Mouse (Mus musculus): Measurements from ENCODE around the gene 4931428F04Rik. TPM values are rescaled to one million over a fixed set of nuclear protein-coding genes. Genes with fewer than 3 reads are reported as not detected.
A peak's percentile ranks its signal among the peaks of the same experiment; 100 is the strongest.

The 4931428F04Rik gene
- polyA plus RNA-seq, 1 experiment from 2014 or later: 17.9 TPM

GRCm38 (mm10) chr8:105288231-105288630 lies 1.4 kb downstream of the 4931428F04Rik start:
- 92% methylated on average over 5 of the region's 5 CpGs for WGBS
- Histone ChIP-seq H3K27ac (replicated peaks; ENCODE audit: low read depth, low read length) (no peak overlapping the region), H3K9ac (ENCODE audit: low read length) (no peak overlapping the region), H3K4me2 (ENCODE audit: low read depth, severe bottlenecking) (peak overlapping the region; percentile 78; the same call in 1 of the 2 replicates), H3K4me1 (ENCODE audit: control insufficient read depth, insufficient read depth, low read length) (peaks cover 6% of the 10 kb centered on the region), H3K4me3 (ENCODE audit: low read depth, low read length) (peak overlapping the region; percentile 48; the same call in 1 of the 2 replicates), H3K36me3 (ENCODE audit: control insufficient read depth, insufficient read depth, low read length) (no peaks in the 10 kb centered on the region), H3K27me3 (ENCODE audit: control insufficient read depth, insufficient read depth, low read length) (peaks cover 14% of the 10 kb centered on the region), H3K9me3 (ENCODE audit: control insufficient read depth, low read length) (no peaks in the 10 kb centered on the region)
- DNase-seq (ENCODE audit: low spot score) (no peak), ATAC-seq (ENCODE audit: insufficient number of reproducible peaks, low FRiP score, low TSS enrichment, low read depth) (no peak)

GRCm38 (mm10) chr8:105286907-105287306 lies 2.8 kb downstream of the 4931428F04Rik start:
- Histone ChIP-seq H3K4me1 (ENCODE audit: control insufficient read depth, insufficient read depth, low read length) (peaks cover 6% of the 10 kb centered on the region), H3K9me3 (ENCODE audit: control insufficient read depth, low read length) (no peaks in the 10 kb centered on the region), H3K4me2 (ENCODE audit: low read depth, severe bottlenecking) (no peak overlapping the region), H3K9ac (ENCODE audit: low read length) (no peak overlapping the region), H3K27ac (replicated peaks; ENCODE audit: low read depth, low read length) (no peak overlapping the region), H3K36me3 (ENCODE audit: control insufficient read depth, insufficient read depth, low read length) (no peaks in the 10 kb centered on the region), H3K4me3 (ENCODE audit: low read depth, low read length) (no peak overlapping the region), H3K27me3 (ENCODE audit: control insufficient read depth, insufficient read depth, low read length) (peaks cover 12% of the 10 kb centered on the region)
- ATAC-seq (ENCODE audit: insufficient number of reproducible peaks, low FRiP score, low TSS enrichment, low read depth) (no peak), DNase-seq (ENCODE audit: low spot score) (no peak)
- WGBS: 93% methylated on average over 4 of the region's 4 CpGs

GRCm38 (mm10) chr8:105285514-105285913 lies 4.2 kb downstream of the 4931428F04Rik start:
- DNase-seq (ENCODE audit: low spot score) (no peak), ATAC-seq (ENCODE audit: insufficient number of reproducible peaks, low FRiP score, low TSS enrichment, low read depth) (no peak)
- no peak overlapping the region for H3K4me3 ChIP-seq (ENCODE audit: low read depth, low read length)
- no peaks in the 10 kb centered on the region; the same call in 1 of the 2 replicates for H3K36me3 ChIP-seq (ENCODE audit: control insufficient read depth, insufficient read depth, low read length)
- no peak overlapping the region for H3K27ac ChIP-seq (replicated peaks; ENCODE audit: low read depth, low read length)
- H3K4me1 ChIP-seq (ENCODE audit: control insufficient read depth, insufficient read depth, low read length): peaks cover 6% of the 10 kb centered on the region
- H3K9me3 ChIP-seq (ENCODE audit: control insufficient read depth, low read length): no peaks in the 10 kb centered on the region
- no peak overlapping the region for H3K4me2 ChIP-seq (ENCODE audit: low read depth, severe bottlenecking)
- 54% methylated on average over 12 of the region's 12 CpGs for WGBS
- no peak overlapping the region for H3K9ac ChIP-seq (ENCODE audit: low read length)
- H3K27me3 ChIP-seq (ENCODE audit: control insufficient read depth, insufficient read depth, low read length): peaks cover 8% of the 10 kb centered on the region

- H3K27me3 ChIP-seq (ENCODE audit: control insufficient read depth, insufficient read depth, low read length): peaks cover 21% of the 10 kb centered on the region
- no peaks in the 10 kb centered on the region for H3K9me3 ChIP-seq (ENCODE audit: control insufficient read depth, low read length)
- no peak overlapping the region for H3K27ac ChIP-seq (replicated peaks; ENCODE audit: low read depth, low read length)
- H3K4me1 ChIP-seq (ENCODE audit: control insufficient read depth, insufficient read depth, low read length): peaks cover 6% of the 10 kb centered on the region; the same call in 1 of the 2 replicates
- peak; percentile 68 for DNase-seq (ENCODE audit: low spot score)
- H3K36me3 ChIP-seq (ENCODE audit: control insufficient read depth, insufficient read depth, low read length): no peaks in the 10 kb centered on the region; the same call in 1 of the 2 replicates
- no peak overlapping the region for H3K4me3 ChIP-seq (ENCODE audit: low read depth, low read length)
- ATAC-seq (ENCODE audit: insufficient number of reproducible peaks, low FRiP score, low TSS enrichment, low read depth): 0 out of 2 replicates have a peak, but pooled peaks have one; percentile 18
- 15% methylated on average over 23 of the region's 23 CpGs for WGBS
- no peak overlapping the region for H3K9ac ChIP-seq (ENCODE audit: low read length)
- H3K4me2 ChIP-seq (ENCODE audit: low read depth, severe bottlenecking): no peak overlapping the region
Observed at GRCm38 (mm10) chr8:105283074-105283473, 6.6 kb downstream of the 4931428F04Rik start.

- no peak overlapping the region for H3K27ac ChIP-seq (replicated peaks; ENCODE audit: low read depth, low read length)
- H3K4me1 ChIP-seq (ENCODE audit: control insufficient read depth, insufficient read depth, low read length): peaks cover 6% of the 10 kb centered on the region; the same call in 1 of the 2 replicates
- no peaks in the 10 kb centered on the region; the same call in 1 of the 2 replicates for H3K36me3 ChIP-seq (ENCODE audit: control insufficient read depth, insufficient read depth, low read length)
- DNase-seq (ENCODE audit: low spot score): no peak
- H3K27me3 ChIP-seq (ENCODE audit: control insufficient read depth, insufficient read depth, low read length): peaks cover 29% of the 10 kb centered on the region
- no peak overlapping the region for H3K4me3 ChIP-seq (ENCODE audit: low read depth, low read length)
- H3K9ac ChIP-seq (ENCODE audit: low read length): no peak overlapping the region
- ATAC-seq (ENCODE audit: insufficient number of reproducible peaks, low FRiP score, low TSS enrichment, low read depth): no peak
- no peak overlapping the region for H3K4me2 ChIP-seq (ENCODE audit: low read depth, severe bottlenecking)
- 84% methylated on average over 4 of the region's 4 CpGs for WGBS
- H3K9me3 ChIP-seq (ENCODE audit: control insufficient read depth, low read length): no peaks in the 10 kb centered on the region
Observed at GRCm38 (mm10) chr8:105282239-105282638, 7.4 kb downstream of the 4931428F04Rik start.

GRCm38 (mm10) chr8:105281821-105282220 lies 7.8 kb downstream of the 4931428F04Rik start:
- H3K9ac ChIP-seq (ENCODE audit: low read length): no peak overlapping the region
- H3K27me3 ChIP-seq (ENCODE audit: control insufficient read depth, insufficient read depth, low read length): peaks cover 33% of the 10 kb centered on the region
- no peaks in the 10 kb centered on the region; the same call in 1 of the 2 replicates for H3K36me3 ChIP-seq (ENCODE audit: control insufficient read depth, insufficient read depth, low read length)
- no peak overlapping the region for H3K4me3 ChIP-seq (ENCODE audit: low read depth, low read length)
- no peak overlapping the region for H3K4me2 ChIP-seq (ENCODE audit: low read depth, severe bottlenecking)
- 90% methylated on average over 12 of the region's 12 CpGs for WGBS
- H3K9me3 ChIP-seq (ENCODE audit: control insufficient read depth, low read length): no peaks in the 10 kb centered on the region
- no peak overlapping the region for H3K27ac ChIP-seq (replicated peaks; ENCODE audit: low read depth, low read length)
- ATAC-seq (ENCODE audit: insufficient number of reproducible peaks, low FRiP score, low TSS enrichment, low read depth) (no peak), DNase-seq (ENCODE audit: low spot score) (no peak)
- peaks cover 6% of the 10 kb centered on the region; the same call in 1 of the 2 replicates for H3K4me1 ChIP-seq (ENCODE audit: control insufficient read depth, insufficient read depth, low read length)

- H3K9ac ChIP-seq (ENCODE audit: low read length): no peak overlapping the region
- H3K36me3 ChIP-seq (ENCODE audit: control insufficient read depth, insufficient read depth, low read length): no peaks in the 10 kb centered on the region; the same call in 1 of the 2 replicates
- H3K27ac ChIP-seq (replicated peaks; ENCODE audit: low read depth, low read length): no peak overlapping the region
- H3K4me2 ChIP-seq (ENCODE audit: low read depth, severe bottlenecking): no peak overlapping the region
- no peak overlapping the region for H3K4me3 ChIP-seq (ENCODE audit: low read depth, low read length)
- H3K9me3 ChIP-seq (ENCODE audit: control insufficient read depth, low read length): no peaks in the 10 kb centered on the region
- DNase-seq (ENCODE audit: low spot score) (no peak), ATAC-seq (ENCODE audit: insufficient number of reproducible peaks, low FRiP score, low TSS enrichment, low read depth) (no peak)
- H3K4me1 ChIP-seq (ENCODE audit: control insufficient read depth, insufficient read depth, low read length): peaks cover 11% of the 10 kb centered on the region; the same call in 1 of the 2 replicates
- 75% methylated on average over 3 of the region's 3 CpGs for WGBS
- H3K27me3 ChIP-seq (ENCODE audit: control insufficient read depth, insufficient read depth, low read length): peaks cover 46% of the 10 kb centered on the region
Observed at GRCm38 (mm10) chr8:105280567-105280966, 9.1 kb downstream of the 4931428F04Rik start.

GRCm38 (mm10) chr8:105278911-105279334 lies 10.7 kb downstream of the 4931428F04Rik start:
- H3K9ac ChIP-seq (ENCODE audit: low read length): no peak overlapping the region

More at GRCm38 (mm10) chr8:105278911-105279334, 10.7 kb downstream of the 4931428F04Rik start:
- peak overlapping the region; percentile 31 for H3K4me2 ChIP-seq (ENCODE audit: low read depth, severe bottlenecking)
- WGBS: 4% methylated on average over 28 of the region's 28 CpGs
- no peaks in the 10 kb centered on the region for H3K9me3 ChIP-seq (ENCODE audit: control insufficient read depth, low read length)
- H3K27ac ChIP-seq (replicated peaks; ENCODE audit: low read depth, low read length): no peak overlapping the region
- peaks cover 61% of the 10 kb centered on the region for H3K27me3 ChIP-seq (ENCODE audit: control insufficient read depth, insufficient read depth, low read length)
- H3K36me3 ChIP-seq (ENCODE audit: control insufficient read depth, insufficient read depth, low read length): no peaks in the 10 kb centered on the region; the same call in 1 of the 2 replicates
- H3K4me3 ChIP-seq (ENCODE audit: low read depth, low read length): peak overlapping the region; percentile 12; the same call in 1 of the 2 replicates
- ATAC-seq (ENCODE audit: insufficient number of reproducible peaks, low FRiP score, low TSS enrichment, low read depth) (no peak), DNase-seq (ENCODE audit: low spot score) (no peak)
- H3K4me1 ChIP-seq (ENCODE audit: control insufficient read depth, insufficient read depth, low read length): peaks cover 11% of the 10 kb centered on the region; the same call in 1 of the 2 replicates

Measured in limb, embryonic 11.5 days (tissue).